Mouse (Mus musculus) olfactory bulb, adult 2 months (tissue): ENCODE data around the gene Hspa4l.

ENCODE experiments used
- CTCF ChIP-seq: fragments of 200-500 bp; IDR thresholded peaks from 2 replicates; pipeline ENCODE4 v1.5.1; 2012; ENCODE audit warnings: low read depth, mild to moderate bottlenecking, low read length, moderate library complexity; ENCODE audit not compliant: insufficient read depth
- POLR2A ChIP-seq: fragments of 200-500 bp; IDR thresholded peaks from 2 replicates; pipeline ENCODE4 v1.6.1; 2012; ENCODE audit warnings: mild to moderate bottlenecking, low read depth, low read length, moderate library complexity; ENCODE audit not compliant: insufficient read depth

DNA sequence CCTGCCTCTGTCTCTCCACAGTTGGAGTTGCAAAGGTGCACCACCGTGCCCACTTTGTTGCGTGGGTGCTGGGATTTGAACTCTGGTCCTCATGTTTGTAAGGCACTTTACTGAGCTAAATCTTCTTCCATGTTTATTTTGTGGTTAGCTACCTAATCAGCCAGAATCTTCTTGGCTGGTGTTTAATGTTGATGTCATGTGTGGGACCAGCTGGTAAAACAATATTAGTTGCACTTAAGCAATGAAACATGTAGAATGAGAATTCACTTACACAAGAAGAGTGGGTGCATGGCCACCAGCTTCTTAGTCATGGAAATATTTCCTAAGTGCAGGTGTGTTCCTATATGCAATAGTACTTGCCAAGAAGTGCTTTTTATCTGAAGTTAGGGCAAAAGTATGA lies 49.1 kb upstream of the Hspa4l start:
- TF ChIP-seq POLR2A (no peak), CTCF (no peak)
